Mouse (Mus musculus) spleen, adult 2 months (tissue): ENCODE results near the gene Tcp1.

Experiments used
- CTCF ChIP-seq: fragments of 200-500 bp; IDR thresholded peaks from 2 replicates; pipeline ENCODE4 v1.5.1; 2011; ENCODE audit warnings: mild to moderate bottlenecking, inconsistent platforms; ENCODE audit not compliant: insufficient read depth, insufficient read length, insufficient replicate concordance; ENCODE audit errors: extremely low read depth
- POLR2A ChIP-seq: fragments of 200-500 bp; IDR thresholded peaks from 2 replicates; pipeline ENCODE4 v1.6.1; 2011; ENCODE audit warnings: low read depth, low read length, inconsistent platforms

DNA sequence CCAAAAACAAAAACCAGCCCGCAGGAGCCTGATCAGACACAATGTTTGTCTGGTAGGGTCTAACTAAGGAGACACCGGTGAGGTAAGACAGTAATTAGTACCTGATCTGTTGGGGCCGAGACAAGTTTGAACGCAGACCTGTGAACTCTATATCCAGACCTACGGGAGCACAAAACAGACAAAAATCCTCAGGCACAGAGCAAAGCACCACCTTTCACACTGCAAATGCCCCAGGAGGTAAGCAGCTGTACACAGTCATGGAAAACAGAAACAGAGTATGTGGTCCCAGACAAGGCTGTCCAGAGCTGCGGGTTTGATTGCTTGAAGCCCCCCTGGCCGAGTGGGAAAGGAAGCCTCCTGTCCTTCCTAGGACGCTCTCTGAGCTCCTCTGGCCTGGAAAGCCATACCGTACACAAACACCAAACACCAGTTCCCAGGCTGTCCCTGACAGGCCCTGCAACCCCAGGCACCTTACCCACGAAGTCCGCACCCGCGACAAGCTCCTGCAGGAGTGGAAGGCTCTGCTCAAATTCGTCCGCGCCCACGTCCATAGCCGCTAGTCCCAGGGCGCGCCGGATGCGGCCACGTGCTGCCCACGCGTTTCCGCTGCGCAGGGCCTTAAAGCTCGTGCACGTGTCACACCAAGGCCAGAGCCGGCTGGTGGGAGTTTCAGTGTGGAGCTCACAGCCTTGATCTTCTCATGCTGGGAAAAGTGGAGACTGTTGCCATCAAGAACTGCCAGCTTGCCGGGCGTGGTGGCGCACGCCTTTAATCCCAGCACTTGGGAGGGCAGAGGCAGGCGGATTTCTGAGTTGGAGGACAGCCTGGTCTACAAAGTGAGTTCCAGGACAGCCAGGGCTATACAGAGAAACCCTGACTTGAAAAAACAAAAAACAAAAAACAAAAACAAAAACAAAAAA, 5.9 kb upstream of the Tcp1 start, which contains the start of gene Pnldc1:
- TF ChIP-seq CTCF (no peak), POLR2A (no peak)
